8 mouse cellular contexts compared by ENCODE assay signal in genomic region chr11:60700320-60701185, GRCm38 (mm10). TPM values are rescaled to one million over a fixed set of nuclear protein-coding genes. Genes with fewer than 3 reads are reported as not detected.
DNase-seq lines count a peak whose midpoint lies in the region; ATAC-seq and TF ChIP-seq lines count a peak whose summit lies in the region.

No protein-coding gene starts in this region.

- DNase-seq in frontal cortex, adult 2 months (ENCODE audit: extremely low spot score in 1 of 2, low spot score in 1 of 2), result peak; percentile 2 to 4
- DNase-seq in right cerebral cortex, postnatal 4 days, result peak; percentile 3
- no peak for DNase-seq in right cerebral cortex, adult 18-20 months
- DNase-seq in forebrain, embryonic 14.5 days (ENCODE audit: low spot score), result no peak
- DNase-seq in kidney, postnatal 14 days, result peak; percentile 1
- DNase-seq in ovary, postnatal 14 days (ENCODE audit: low spot score), result no peak

- peaks cover 49% of the 10 kb centered on the region for H3K79me2 ChIP-seq in myocyte (ENCODE audit: control insufficient read depth, insufficient read depth)

- TF ChIP-seq POLR2A in myocyte (IDR thresholded peaks at IDR 0.05; ENCODE audit: insufficient read length, low read depth), result no peak

- H3K4me1 ChIP-seq in forebrain, embryonic 14.5 days (ENCODE audit: control insufficient read depth, insufficient read depth, low read length), result peaks cover 23% of the 10 kb centered on the region

- H3ac ChIP-seq in myocyte (ENCODE audit: control insufficient read depth, insufficient read length), result peak overlapping the region; percentile 55

- ATAC-seq in frontal cortex, adult (ENCODE audit: low TSS enrichment), result no peak
- ATAC-seq in forebrain, embryonic 14.5 days, result no peak

- no peaks in the 10 kb centered on the region for H3K9me3 ChIP-seq in forebrain, embryonic 14.5 days (replicated peaks; ENCODE audit: control insufficient read depth, low read length)

- no peaks in the 10 kb centered on the region for H3K27me3 ChIP-seq in forebrain, embryonic 14.5 days (replicated peaks; ENCODE audit: control insufficient read depth, insufficient read depth, low read length)
- no peaks in the 10 kb centered on the region for H3K27me3 ChIP-seq in myocyte (ENCODE audit: control insufficient read depth, insufficient read depth, insufficient read length)

- peak overlapping the region; percentile 68 for H3K4me2 ChIP-seq in forebrain, embryonic 14.5 days (ENCODE audit: low read length)
- H3K4me2 ChIP-seq in myocyte (ENCODE audit: low read depth), result peak overlapping the region; percentile 74

- peak overlapping the region; percentile 92 for H3K9ac ChIP-seq in forebrain, embryonic 14.5 days (ENCODE audit: low read length)

- peaks cover 19% of the 10 kb centered on the region for H3K36me3 ChIP-seq in forebrain, embryonic 14.5 days (ENCODE audit: control insufficient read depth, insufficient read depth, low read length)
- H3K36me3 ChIP-seq in myocyte (ENCODE audit: control insufficient read depth, insufficient read depth), result no peaks in the 10 kb centered on the region

- peak overlapping the region; percentile 85 for H3K4me3 ChIP-seq in forebrain, embryonic 14.5 days (ENCODE audit: low read depth, low read length)
- peak overlapping the region; percentile 55 for H3K4me3 ChIP-seq in myocyte

- 20% methylated on average over 12 of the region's 12 CpGs for WGBS in forebrain, embryonic 14.5 days

- peak overlapping the region; percentile 89; the same call in 1 of the 2 replicates for H3K27ac ChIP-seq in forebrain, embryonic 14.5 days (ENCODE audit: low read depth, low read length)

TF ChIP-seq in myocyte, 11 proteins besides CTCF, POLR2A, EP300 and RAD21:
- TF ChIP-seq TCF12 (IDR thresholded peaks at IDR 0.05; ENCODE audit: insufficient read depth, poor library complexity, severe bottlenecking), result no peak
- TF ChIP-seq E2F4 (IDR thresholded peaks at IDR 0.05; ENCODE audit: insufficient read depth), result no peak
- TF ChIP-seq TCF3 (IDR thresholded peaks at IDR 0.05; ENCODE audit: insufficient read length, low read depth), result no peak
- TF ChIP-seq CEBPB (IDR thresholded peaks at IDR 0.05; ENCODE audit: insufficient read depth, poor library complexity, severe bottlenecking), result no peak
- TF ChIP-seq USF1 (IDR thresholded peaks at IDR 0.05; ENCODE audit: low read depth), result no peak
- TF ChIP-seq SRF (IDR thresholded peaks at IDR 0.05; ENCODE audit: control insufficient read depth, insufficient read length, low read depth), result no peak
- TF ChIP-seq MYOD1 (IDR thresholded peaks at IDR 0.05; ENCODE audit: control insufficient read depth in 1 of 3, insufficient read length in 2 of 3, low read depth in 2 of 3), result no peak
- TF ChIP-seq MYOG (IDR thresholded peaks at IDR 0.05; ENCODE audit: control insufficient read depth in 1 of 3, insufficient read depth in 1 of 3, insufficient read length in 2 of 3, low read depth in 2 of 3), result no peak
- no peak for TF ChIP-seq MAX (IDR thresholded peaks at IDR 0.05; ENCODE audit: low read depth)
- TF ChIP-seq POLR2AphosphoS2 (IDR thresholded peaks at IDR 0.05; ENCODE audit: insufficient read length, low read depth), result no peak
- TF ChIP-seq REST (IDR thresholded peaks at IDR 0.05; ENCODE audit: insufficient read depth, insufficient read length), result no peak
TF ChIP-seq in myocyte: peak in this region for 0.

RNA-seq across cellular contexts. Expression of gene Llgl1, which starts 1.0 kb away (rescaled TPM):
- polyA plus RNA-seq in frontal cortex, adult 2 months (2012; rRNA removed), result 56.5 and 56.9 TPM in 2 replicates
- 66.9 and 74.6 TPM in 2 replicates for polyA plus RNA-seq in forebrain, embryonic 14.5 days (2014; fragmentation: Nextera tagmentation; extraction: Ambion mirVana)
- 33.4 TPM for polyA plus RNA-seq in myocyte (2012; fragmentation: generic; extraction: Trizol)

RNA-seq across cellular contexts. Expression of gene Flii, which starts 26.5 kb away (rescaled TPM):
- polyA plus RNA-seq in frontal cortex, adult 2 months (2012; rRNA removed), result 116 and 131 TPM in 2 replicates
- polyA plus RNA-seq in forebrain, embryonic 14.5 days (2014; fragmentation: Nextera tagmentation; extraction: Ambion mirVana), result 53.0 and 59.3 TPM in 2 replicates
- polyA plus RNA-seq in myocyte (2012; fragmentation: generic; extraction: Trizol), result 247 TPM

RNA-seq across cellular contexts. Expression of gene Mief2, which starts 27.6 kb away (rescaled TPM):
- polyA plus RNA-seq in frontal cortex, adult 2 months (2012; rRNA removed), result 20.1 and 24.1 TPM in 2 replicates
- polyA plus RNA-seq in forebrain, embryonic 14.5 days (2014; fragmentation: Nextera tagmentation; extraction: Ambion mirVana), result 20.5 and 20.7 TPM in 2 replicates
- 49.7 TPM for polyA plus RNA-seq in myocyte (2012; fragmentation: generic; extraction: Trizol)

Comparison
In these comparisons a context has a peak if more than half of its experiments do, and no peak if none do; other contexts are left out.
1. DNase-seq: peak in frontal cortex, adult 2 months (2 of 2), right cerebral cortex, postnatal 4 days (single experiment) and kidney, postnatal 14 days (single experiment); none in right cerebral cortex, adult 18-20 months (single experiment), forebrain, embryonic 14.5 days (single experiment) and ovary, postnatal 14 days (single experiment).